Mouse (Mus musculus) forebrain, embryonic 14.5 days (tissue): Measurements from ENCODE around the gene Dync1i1. TPM values are rescaled to one million over a fixed set of nuclear protein-coding genes. Genes with fewer than 3 reads are reported as not detected.
A peak's percentile ranks its signal among the peaks of the same experiment; 100 is the strongest.

Experiments
- ATAC-seq: fragments of 200-750 bp; cut with Nextera tagmentation; 2 replicates; pipeline ENCODE4 v1.8.0; 2017; ENCODE audit warnings: mild to moderate bottlenecking, moderate library complexity
- DNase-seq: peaks from one replicate; pipeline ENCODE4 v3.0.0-alpha.2; 2015; ENCODE audit warnings: low spot score
- H3K27ac ChIP-seq: fragments of 300-500 bp; sonication (generic); 2 replicates; pipeline ENCODE4 v1.5.1; 2014; ENCODE audit warnings: low read depth, mild to moderate bottlenecking, control low read depth, low read length, moderate library complexity
- H3K27me3 ChIP-seq: fragments of 300-500 bp; sonication (generic); replicated peaks from 2 replicates; pipeline ENCODE4 v1.6.1; 2014; ENCODE audit warnings: low read length, control low read depth, mixed read lengths; ENCODE audit not compliant: control insufficient read depth, insufficient read depth
- H3K36me3 ChIP-seq: fragments of 300-500 bp; sonication (generic); 2 replicates; pipeline ENCODE4 v1.6.1; 2014; ENCODE audit warnings: low read length, control low read depth; ENCODE audit not compliant: control insufficient read depth, insufficient read depth
- H3K4me1 ChIP-seq: fragments of 300-500 bp; sonication (generic); 2 replicates; pipeline ENCODE4 v1.6.1; 2014; ENCODE audit warnings: antibody characterized with exemption, low read length, control low read depth; ENCODE audit not compliant: control insufficient read depth, insufficient read depth
- H3K4me2 ChIP-seq: fragments of 300-500 bp; sonication (generic); 2 replicates; pipeline ENCODE4 v1.6.1; 2014; ENCODE audit warnings: mild to moderate bottlenecking, control low read depth, low read length
- H3K4me3 ChIP-seq: fragments of 300-500 bp; sonication (generic); 2 replicates; pipeline ENCODE4 v1.5.1; 2014; ENCODE audit warnings: low read depth, low read length, control low read depth
- H3K9ac ChIP-seq: fragments of 300-500 bp; sonication (generic); 2 replicates; pipeline ENCODE4 v1.6.1; 2014; ENCODE audit warnings: mild to moderate bottlenecking, low read length, control low read depth, moderate library complexity
- H3K9me3 ChIP-seq: fragments of 300-500 bp; sonication (generic); replicated peaks from 2 replicates; pipeline ENCODE4 v1.6.1; 2016; ENCODE audit warnings: low read length, control low read depth, mixed read lengths; ENCODE audit not compliant: control insufficient read depth
- WGBS: fragments of 180-500 bp; shearing (Covaris S2); extraction: QIAGEN DNeasy Blood & Tissue Kit; methylation state at CpG from one replicate; pipeline ENCODE4 v1.1.7; 2014; 5-methylcytosine and 5-hydroxymethylcytosine counted together
- polyA plus RNA-seq: library from polyadenylated mRNA; unstranded; fragments of >200 nt; fragmentation: Nextera tagmentation; extraction: Ambion mirVana; gene quantifications from 2 replicates; pipeline ENCODE4 v1.2.1, GENCODE M21; 2014

Dync1i1 gene
- polyA plus RNA-seq, 1 experiment from 2014 or later: 56.0 TPM

- H3K9ac ChIP-seq: 0 out of 2 replicates have a peak overlapping the region, but pooled peaks have one; percentile 13
- H3K4me1 ChIP-seq: no peaks in the 10 kb centered on the region; the same call in 1 of the 2 replicates
- no peak overlapping the region for H3K4me2 ChIP-seq
- no peak for ATAC-seq
- no peak overlapping the region for H3K4me3 ChIP-seq
- WGBS: 54% methylated on average over 9 of the region's 9 CpGs
- no peak overlapping the region for H3K27ac ChIP-seq
- H3K27me3 ChIP-seq: no peaks in the 10 kb centered on the region
- no peak for DNase-seq
- H3K9me3 ChIP-seq: no peaks in the 10 kb centered on the region
- H3K36me3 ChIP-seq: no peaks in the 10 kb centered on the region
Observed at GRCm38 (mm10) chr6:6016931-6017330, 291.5 kb downstream of the Dync1i1 start.

- WGBS: 15% methylated on average over 6 of the region's 6 CpGs
Observed at GRCm38 (mm10) chr6:6023976-6024375, 298.5 kb downstream of the Dync1i1 start.

GRCm38 (mm10) chr6:6027664-6028063 lies 302.2 kb downstream of the Dync1i1 start:
- WGBS: 90% methylated on average over 6 of the region's 6 CpGs
- Histone ChIP-seq H3K4me3 (no peak overlapping the region), H3K9ac (no peak overlapping the region), H3K27ac (no peak overlapping the region), H3K4me1 (no peaks in the 10 kb centered on the region; the same call in 1 of the 2 replicates), H3K4me2 (no peak overlapping the region), H3K9me3 (no peaks in the 10 kb centered on the region), H3K27me3 (no peaks in the 10 kb centered on the region), H3K36me3 (no peaks in the 10 kb centered on the region)
- DNase-seq: no peak
- no peak for ATAC-seq

More at GRCm38 (mm10) chr6:6023976-6024375, 298.5 kb downstream of the Dync1i1 start:
- no peak overlapping the region for H3K4me3 ChIP-seq
- no peak overlapping the region for H3K27ac ChIP-seq
- no peaks in the 10 kb centered on the region for H3K36me3 ChIP-seq
- DNase-seq: peak; percentile 37
- no peak overlapping the region for H3K4me2 ChIP-seq
- no peaks in the 10 kb centered on the region; the same call in 1 of the 2 replicates for H3K4me1 ChIP-seq
- no peaks in the 10 kb centered on the region for H3K27me3 ChIP-seq
- ATAC-seq: peak; percentile 71
- H3K9me3 ChIP-seq: no peaks in the 10 kb centered on the region
- H3K9ac ChIP-seq: no peak overlapping the region

- Histone ChIP-seq H3K4me2 (no peak overlapping the region), H3K9ac (no peak overlapping the region), H3K27ac (no peak overlapping the region), H3K9me3 (no peaks in the 10 kb centered on the region), H3K4me3 (no peak overlapping the region), H3K4me1 (no peaks in the 10 kb centered on the region), H3K27me3 (no peaks in the 10 kb centered on the region), H3K36me3 (no peaks in the 10 kb centered on the region)
- WGBS: 45% methylated on average over 18 of the region's 18 CpGs
- no peak for DNase-seq
- no peak for ATAC-seq
Observed at GRCm38 (mm10) chr6:6038773-6039550, 313.5 kb downstream of the Dync1i1 start.

GRCm38 (mm10) chr6:6046729-6047424 lies 321.4 kb downstream of the Dync1i1 start:
- Histone ChIP-seq H3K9me3 (no peaks in the 10 kb centered on the region), H3K4me1 (no peaks in the 10 kb centered on the region), H3K27me3 (no peaks in the 10 kb centered on the region), H3K4me2 (no peak overlapping the region), H3K4me3 (no peak overlapping the region), H3K36me3 (no peaks in the 10 kb centered on the region), H3K27ac (no peak overlapping the region), H3K9ac (no peak overlapping the region)
- ATAC-seq: no peak
- DNase-seq: no peak
- WGBS: 84% methylated on average over 12 of the region's 12 CpGs

- H3K9me3 ChIP-seq: no peaks in the 10 kb centered on the region
- H3K27me3 ChIP-seq: no peaks in the 10 kb centered on the region
- H3K27ac ChIP-seq: no peak overlapping the region
- ATAC-seq (no peak), DNase-seq (no peak)
- H3K9ac ChIP-seq: no peak overlapping the region
- no peaks in the 10 kb centered on the region for H3K36me3 ChIP-seq
- H3K4me3 ChIP-seq: no peak overlapping the region
- no peak overlapping the region for H3K4me2 ChIP-seq
- no peaks in the 10 kb centered on the region for H3K4me1 ChIP-seq
- WGBS: 92% methylated on average over 11 of the region's 11 CpGs
Observed at GRCm38 (mm10) chr6:6052696-6053095, 327.3 kb downstream of the Dync1i1 start.

GRCm38 (mm10) chr6:6053946-6054345 lies 328.5 kb downstream of the Dync1i1 start:
- no peaks in the 10 kb centered on the region for H3K27me3 ChIP-seq
- peaks cover 7% of the 10 kb centered on the region; the same call in 1 of the 2 replicates for H3K4me1 ChIP-seq
- no peak overlapping the region for H3K4me3 ChIP-seq
- H3K9me3 ChIP-seq: no peaks in the 10 kb centered on the region
- H3K27ac ChIP-seq: no peak overlapping the region
- H3K36me3 ChIP-seq: no peaks in the 10 kb centered on the region
- H3K9ac ChIP-seq: no peak overlapping the region
- ATAC-seq (no peak), DNase-seq (peak; percentile 20)
- WGBS: 6% methylated on average over 3 of the region's 3 CpGs
- H3K4me2 ChIP-seq: no peak overlapping the region

- Histone ChIP-seq H3K9ac (no peak overlapping the region), H3K36me3 (no peaks in the 10 kb centered on the region), H3K4me2 (no peak overlapping the region), H3K27ac (no peak overlapping the region), H3K4me3 (no peak overlapping the region), H3K9me3 (no peaks in the 10 kb centered on the region), H3K27me3 (no peaks in the 10 kb centered on the region), H3K4me1 (peaks cover 10% of the 10 kb centered on the region; the same call in 1 of the 2 replicates)
- ATAC-seq (peak; percentile 34; the same call in 1 of the 2 replicates), DNase-seq (peak; percentile 8)
- WGBS: 5% methylated on average over 3 of the region's 3 CpGs
Observed at GRCm38 (mm10) chr6:6058548-6058947, 333.1 kb downstream of the Dync1i1 start.

- Histone ChIP-seq H3K9me3 (no peaks in the 10 kb centered on the region), H3K27ac (no peak overlapping the region), H3K4me3 (no peak overlapping the region), H3K4me2 (no peak overlapping the region), H3K27me3 (no peaks in the 10 kb centered on the region), H3K9ac (no peak overlapping the region), H3K4me1 (peaks cover 8% of the 10 kb centered on the region), H3K36me3 (no peaks in the 10 kb centered on the region)
- WGBS: 93% methylated on average over 6 of the region's 6 CpGs
- ATAC-seq (no peak), DNase-seq (no peak)
Observed at GRCm38 (mm10) chr6:6067201-6067600, 341.8 kb downstream of the Dync1i1 start.
